Mouse (Mus musculus) heart, embryonic 15.5 days (tissue): Measurements from ENCODE around the gene Tmem121. TPM values are rescaled to one million over a fixed set of nuclear protein-coding genes. Genes with fewer than 3 reads are reported as not detected.
"Not testable (repeated sequence)": the region's sequence is repeated elsewhere in the genome, so short reads cannot be mapped to it uniquely, and the experiment has no call there.

Experiments used
- ATAC-seq: fragments of 200-750 bp; cut with Nextera tagmentation; replicated peaks from 2 replicates; pipeline ENCODE4 v1.8.0; 2017; ENCODE audit warnings: low read depth, moderate TSS enrichment; ENCODE audit not compliant: insufficient number of reproducible peaks, insufficient read depth, low FRiP score
- H3K27ac ChIP-seq: fragments of 300-500 bp; sonication (generic); 2 replicates; pipeline ENCODE4 v1.5.1; 2015; ENCODE audit warnings: mild to moderate bottlenecking, inconsistent platforms
- H3K27me3 ChIP-seq: fragments of 300-500 bp; sonication (generic); 2 replicates; pipeline ENCODE4 v1.6.1; 2015; ENCODE audit warnings: inconsistent platforms
- H3K36me3 ChIP-seq: fragments of 300-500 bp; sonication (generic); 2 replicates; pipeline ENCODE4 v1.6.1; 2015; ENCODE audit warnings: mild to moderate bottlenecking, inconsistent platforms
- H3K4me1 ChIP-seq: fragments of 300-500 bp; sonication (generic); replicated peaks from 2 replicates; pipeline ENCODE4 v1.6.1; 2015; ENCODE audit warnings: inconsistent platforms
- H3K4me2 ChIP-seq: fragments of 300-500 bp; sonication (generic); 2 replicates; pipeline ENCODE4 v1.6.1; 2015; ENCODE audit warnings: inconsistent platforms, mild to moderate bottlenecking, moderate library complexity
- H3K4me3 ChIP-seq: fragments of 300-500 bp; sonication (generic); 2 replicates; pipeline ENCODE4 v1.5.1; 2015; ENCODE audit warnings: mild to moderate bottlenecking, inconsistent platforms
- H3K9ac ChIP-seq: fragments of 300-500 bp; sonication (generic); 2 replicates; pipeline ENCODE4 v1.6.1; 2015; ENCODE audit warnings: mild to moderate bottlenecking, inconsistent platforms
- H3K9me3 ChIP-seq: fragments of 300-500 bp; sonication (generic); replicated peaks from 2 replicates; pipeline ENCODE4 v1.6.1; 2016; ENCODE audit warnings: inconsistent platforms
- WGBS: fragments of 180-500 bp; shearing (Covaris S2); methylation state at CpG from one replicate; pipeline ENCODE4 v1.1.7; 2015; ENCODE audit warnings: mixed read lengths; 5-methylcytosine and 5-hydroxymethylcytosine counted together
- polyA plus RNA-seq: library from polyadenylated mRNA; unstranded; fragments of >200 nt; fragmentation: Nextera tagmentation; extraction: Ambion mirVana; gene quantifications from 2 replicates; pipeline ENCODE4 v1.2.1, GENCODE M21; 2015

The Tmem121 gene
- polyA plus RNA-seq, 1 experiment from 2014 or later: 2.0 TPM

- WGBS: 70% methylated on average over 5 of the region's 5 CpGs
- no peak for ATAC-seq
Observed at GRCm38 (mm10) chr12:113224206-113224605, 38.5 kb downstream of the Tmem121 start.

DNA sequence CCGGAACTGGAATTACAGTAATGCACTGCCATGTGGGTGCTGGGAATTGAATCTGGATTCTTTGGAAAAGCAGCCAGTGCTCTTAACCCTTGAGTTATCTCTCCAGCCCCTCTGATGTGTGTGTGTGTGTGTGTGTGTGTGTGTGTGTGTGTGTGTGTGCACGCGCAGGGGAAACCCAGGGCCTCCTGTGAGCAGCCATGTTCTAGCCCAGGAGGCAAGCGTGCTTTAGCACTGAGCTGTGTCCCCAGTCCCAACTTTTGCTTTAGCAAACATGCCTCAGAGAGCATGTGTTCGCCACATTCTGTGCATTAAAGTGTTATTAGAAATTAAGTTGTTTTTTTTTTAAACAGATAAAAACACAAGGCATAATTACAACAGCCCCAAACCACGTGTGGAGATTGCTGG lies 39.0 kb downstream of the Tmem121 start:
- Histone ChIP-seq H3K4me3 (no peak overlapping the region), H3K9ac (no peak overlapping the region), H3K27me3 (no peaks in the 10 kb centered on the region), H3K27ac (no peak overlapping the region), H3K4me1 (no peaks in the 10 kb centered on the region), H3K9me3 (no peaks in the 10 kb centered on the region), H3K36me3 (no peaks in the 10 kb centered on the region), H3K4me2 (no peak overlapping the region)
- no peak for ATAC-seq
- 84% methylated on average over 6 of the region's 6 CpGs for WGBS

More at GRCm38 (mm10) chr12:113224206-113224605, 38.5 kb downstream of the Tmem121 start:
- Histone ChIP-seq H3K9ac (no peak overlapping the region), H3K9me3 (no peaks in the 10 kb centered on the region), H3K4me1 (no peaks in the 10 kb centered on the region), H3K4me2 (no peak overlapping the region), H3K36me3 (no peaks in the 10 kb centered on the region), H3K4me3 (no peak overlapping the region), H3K27me3 (no peaks in the 10 kb centered on the region), H3K27ac (no peak overlapping the region)

DNA sequence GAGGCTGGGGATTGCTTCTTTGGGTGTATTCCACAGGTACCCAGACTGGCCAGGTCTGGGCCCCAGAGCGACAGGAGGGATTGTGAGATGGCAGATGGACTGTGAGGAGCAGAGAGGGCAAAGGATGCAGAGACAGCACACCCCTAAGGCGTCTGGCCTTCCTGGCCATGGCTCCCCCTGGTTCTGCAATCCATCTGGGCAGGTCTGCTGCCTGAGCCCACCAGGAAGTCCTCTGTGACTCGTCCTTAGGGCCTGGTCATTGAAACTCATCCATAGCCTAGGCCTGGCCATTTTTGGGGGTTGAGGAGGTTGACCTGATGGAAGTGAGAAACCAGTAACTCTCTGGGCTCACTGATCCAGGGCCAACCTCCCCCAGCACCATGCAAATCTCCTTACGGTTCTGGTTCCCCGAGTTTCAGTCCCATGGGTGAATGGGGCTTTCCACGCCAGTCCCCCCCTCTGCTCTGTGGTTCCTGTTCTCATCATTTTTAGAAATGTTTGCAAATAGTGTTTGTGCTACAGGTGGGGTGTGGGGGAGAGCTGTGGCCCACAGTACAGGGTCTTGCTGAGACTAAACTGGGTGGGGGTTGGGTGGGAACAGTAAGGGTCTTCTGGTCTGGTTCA lies 42.4 kb downstream of the Tmem121 start:
- Histone ChIP-seq H3K4me1 (no peaks in the 10 kb centered on the region), H3K4me3 (no peak overlapping the region), H3K9me3 (no peaks in the 10 kb centered on the region), H3K9ac (no peak overlapping the region), H3K27me3 (no peaks in the 10 kb centered on the region), H3K4me2 (no peak overlapping the region), H3K27ac (no peak overlapping the region), H3K36me3 (no peaks in the 10 kb centered on the region)
- 65% methylated on average over 6 of the region's 6 CpGs for WGBS
- ATAC-seq: no peak

GRCm38 (mm10) chr12:113230741-113231140 lies 45.0 kb downstream of the Tmem121 start:
- ATAC-seq: no peak
- H3K27me3 ChIP-seq: no peaks in the 10 kb centered on the region
- no peak overlapping the region for H3K4me3 ChIP-seq
- WGBS: 71% methylated on average over 4 of the region's 4 CpGs
- H3K9me3 ChIP-seq: no peaks in the 10 kb centered on the region
- no peak overlapping the region for H3K27ac ChIP-seq
- no peak overlapping the region for H3K9ac ChIP-seq
- no peak overlapping the region for H3K4me2 ChIP-seq
- no peaks in the 10 kb centered on the region for H3K36me3 ChIP-seq
- H3K4me1 ChIP-seq: no peaks in the 10 kb centered on the region

GRCm38 (mm10) chr12:113231551-113232263 lies 46.0 kb downstream of the Tmem121 start:
- not testable (repeated sequence) for H3K27me3 ChIP-seq, ATAC-seq, H3K9me3 ChIP-seq, H3K36me3 ChIP-seq, H3K4me2 ChIP-seq, H3K4me3 ChIP-seq, H3K4me1 ChIP-seq, H3K9ac ChIP-seq, H3K27ac ChIP-seq
- WGBS: 79% methylated on average over 6 of the region's 6 CpGs

- H3K27me3 ChIP-seq, H3K4me3 ChIP-seq, H3K9ac ChIP-seq, ATAC-seq, H3K4me1 ChIP-seq, H3K9me3 ChIP-seq, H3K4me2 ChIP-seq, H3K27ac ChIP-seq, H3K36me3 ChIP-seq: not testable (repeated sequence)
- 27% methylated on average over 1 of the region's 1 CpGs for WGBS
Observed at GRCm38 (mm10) chr12:113232264-113232750, 46.6 kb downstream of the Tmem121 start.

Other genes with a start within 250 kb of the Tmem121 start
- 32.1 and 48.3 TPM in 2 replicates for gene Nudt14, start 243.8 kb upstream of the Tmem121 start, polyA plus RNA-seq
- 19.4 and 23.5 TPM in 2 replicates for gene Btbd6, start 209.4 kb upstream of the Tmem121 start, polyA plus RNA-seq
- 30.2 and 47.2 TPM in 2 replicates for gene Brf1, start 185.2 kb upstream of the Tmem121 start, polyA plus RNA-seq
- 6.9 and 9.0 TPM in 2 replicates for gene Pacs2, start 171.4 kb upstream of the Tmem121 start, polyA plus RNA-seq
- not detected in 2 replicates for gene Tex22, start 111.4 kb upstream of the Tmem121 start, polyA plus RNA-seq
- 11.3 and 11.4 TPM in 2 replicates for gene Mta1, start 87.7 kb upstream of the Tmem121 start, polyA plus RNA-seq
- gene Crip2, start 45.7 kb upstream of the Tmem121 start, polyA plus RNA-seq: 1,571 and 1,711 TPM in 2 replicates
- gene Crip1, start 39.6 kb upstream of the Tmem121 start, polyA plus RNA-seq: 646 and 685 TPM in 2 replicates
- 15.4 and 31.7 TPM in 2 replicates for gene Tedc1, start 29.5 kb upstream of the Tmem121 start, polyA plus RNA-seq